Mouse (Mus musculus) left cerebral cortex, postnatal 4 days (tissue): ENCODE measurements around the gene Slc2a4. TPM values are rescaled to one million over a fixed set of nuclear protein-coding genes. Genes with fewer than 3 reads are reported as not detected.

ENCODE experiments used
- DNase-seq: peaks from one replicate; pipeline ENCODE4 v3.0.0-alpha.2; 2022
- intact Hi-C: fragments of 180-260 bp; cut with DNase I; formaldehyde crosslinking; loops from one replicate; pipeline ENCODE4 v1.15.1; 2025
- total RNA-seq, 2 experiments: library from RNA; stranded (reverse); gene quantifications; 2 replicates each; pipeline ENCODE4 v1.2.3; 2021

Gene Slc2a4
- total RNA-seq = 1 to 10 TPM; 1.7 to 3.2 TPM

DNA sequence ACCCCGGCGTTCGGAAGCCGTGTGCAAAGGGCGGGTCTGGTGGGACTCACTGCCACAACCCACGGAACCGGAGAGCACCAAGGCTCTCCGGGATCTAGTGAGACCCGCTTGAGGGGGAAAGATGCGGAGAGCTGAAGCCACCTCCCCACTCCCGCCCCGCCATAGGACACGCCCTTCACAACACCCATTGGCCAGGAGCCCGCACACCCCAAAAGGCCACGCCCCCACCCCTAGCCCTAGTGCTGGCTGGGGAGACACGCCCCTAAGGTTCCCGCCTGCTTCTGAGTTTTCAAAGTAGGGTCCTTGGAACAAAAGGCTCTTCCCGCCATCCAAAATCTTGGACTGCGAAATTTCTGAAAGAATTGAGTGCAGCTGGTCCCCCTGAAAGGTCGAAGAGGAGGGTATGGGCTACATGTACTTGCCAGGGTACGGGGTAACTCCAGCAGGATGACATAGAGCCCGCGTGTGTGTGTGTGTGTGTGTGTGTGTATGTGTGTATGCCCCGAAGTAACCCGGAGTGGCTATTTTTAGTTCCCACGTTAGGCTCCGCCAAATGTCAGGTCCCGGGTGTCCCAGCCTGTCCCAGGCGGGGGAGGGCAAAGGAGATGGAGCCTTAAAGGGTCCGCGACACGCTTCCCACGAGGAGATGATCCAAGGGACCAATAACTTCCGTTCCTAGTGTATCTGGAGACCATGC, at the start of gene Slc2a4:
Gene Slc2a4 (minus strand): TSS at position 123 of the 697 bp plus-strand sequence.
- intact Hi-C loops = no loop called here
- DNase-seq = peak; percentile 97

DNA sequence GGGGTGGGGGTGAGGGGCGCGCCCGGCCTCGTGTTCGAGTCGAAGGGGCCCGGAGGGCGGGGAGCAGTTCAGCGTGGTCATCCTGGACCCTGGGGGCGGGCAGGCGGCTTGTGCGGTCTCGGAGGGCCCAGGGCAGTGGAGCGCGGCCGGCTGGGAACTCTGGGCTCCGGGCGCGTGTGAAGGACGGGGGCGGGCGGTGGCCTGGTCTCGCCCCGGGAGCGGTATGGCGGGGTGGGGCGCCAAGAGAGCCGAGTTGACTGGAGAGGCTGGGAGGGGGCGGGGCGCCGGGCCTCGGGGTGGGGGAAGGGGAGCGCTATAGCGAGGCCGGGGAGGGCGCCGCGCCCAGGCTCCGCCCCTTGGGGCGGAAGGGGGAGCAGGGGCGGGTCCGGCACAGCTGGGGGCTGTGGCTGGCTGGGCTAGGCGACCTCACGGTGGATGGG, 49.1 kb upstream of the Slc2a4 start:
- intact Hi-C loops = no loop called here

DNA sequence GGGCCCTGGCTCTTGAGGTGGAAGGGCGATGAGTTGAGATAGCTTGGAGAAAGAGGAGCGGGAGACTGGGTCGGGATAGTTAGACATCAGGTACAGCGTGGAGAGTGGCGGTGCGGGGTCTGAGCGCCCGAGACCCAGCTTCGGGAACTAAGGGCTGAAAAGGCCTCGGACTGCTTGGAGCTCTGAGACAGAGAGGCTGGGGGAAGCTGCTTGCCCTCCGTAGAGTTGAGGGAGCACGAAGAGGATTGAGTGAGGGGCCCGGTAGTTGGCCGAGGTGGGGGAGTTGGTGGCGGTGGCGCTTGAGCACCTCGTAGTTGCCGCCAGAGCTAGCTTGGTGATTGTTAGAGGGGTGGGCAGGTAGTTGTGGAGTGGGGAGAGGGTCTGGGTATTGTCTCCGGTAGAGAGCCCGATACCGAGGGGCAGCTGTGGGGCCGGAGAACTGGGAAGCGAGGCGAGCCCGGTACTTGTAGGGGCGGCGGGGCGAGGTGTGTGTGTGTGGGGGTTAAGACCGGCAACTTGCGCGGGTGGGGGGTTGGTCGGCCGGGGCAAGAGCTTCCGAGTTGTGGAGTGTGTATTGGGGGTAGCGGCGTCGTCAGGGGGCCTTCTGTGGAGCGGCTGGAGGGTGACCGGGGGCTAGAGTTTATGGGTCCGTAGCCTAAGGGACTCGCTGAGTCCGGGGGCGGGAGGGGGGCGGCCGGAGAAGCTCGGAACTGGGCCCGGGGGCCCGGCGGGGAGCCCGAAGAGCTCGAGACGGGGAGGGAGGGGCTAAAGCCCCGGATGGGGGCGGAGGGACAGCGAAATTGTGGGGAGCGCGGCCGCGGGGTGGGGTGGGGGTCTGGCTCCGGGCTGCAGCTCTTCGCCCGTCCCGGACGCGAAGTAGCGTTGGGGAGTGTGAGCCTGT, 48.4 kb upstream of the Slc2a4 start:
- intact Hi-C loops = no loop called here
- peak; percentile 78 for DNase-seq

More for the DNA sequence above, 49.1 kb upstream of the Slc2a4 start:
- DNase-seq = peak; percentile 87

- peak; percentile 98 for DNase-seq
- intact Hi-C loops = no loop called here
Measured at GRCm38 (mm10) chr11:69995391-69995960, 47.5 kb upstream of the Slc2a4 start, which contains the start of gene Phf23. Phf23 (plus strand) TSS chr11:69995777.

DNA sequence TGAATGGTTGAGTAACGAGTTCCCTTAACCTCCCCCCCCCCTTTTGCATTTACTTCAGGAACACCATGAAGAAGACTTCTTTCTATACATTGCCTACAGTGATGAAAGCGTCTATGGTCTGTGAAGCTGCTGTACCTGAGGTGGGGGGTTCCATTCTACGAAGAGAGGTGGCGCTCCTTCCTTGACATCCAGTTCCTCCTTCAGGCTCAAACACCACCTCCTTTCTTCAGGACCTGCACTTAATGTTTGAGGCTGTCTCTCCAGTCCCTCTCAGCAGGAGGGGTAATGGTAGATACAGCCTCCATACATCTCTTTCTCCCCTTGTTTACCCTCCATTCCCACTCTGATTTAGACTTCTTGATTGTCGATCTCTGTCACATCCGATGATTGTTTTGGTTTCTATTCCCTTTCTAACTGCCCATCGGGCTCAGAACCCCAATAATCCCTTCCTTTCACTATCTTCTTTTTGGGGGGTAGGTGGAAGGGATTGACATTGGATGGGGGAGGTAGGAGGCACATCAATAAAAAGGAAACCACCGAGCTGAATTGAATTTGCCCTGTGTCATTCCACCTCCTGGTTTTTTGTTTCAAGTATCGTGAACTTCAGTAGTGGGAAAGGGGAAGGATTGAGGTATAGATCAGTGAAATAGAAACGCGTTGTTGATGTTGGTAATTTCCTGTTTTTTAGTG, 46.6 kb upstream of the Slc2a4 start:
- intact Hi-C loops = no loop called here

DNA sequence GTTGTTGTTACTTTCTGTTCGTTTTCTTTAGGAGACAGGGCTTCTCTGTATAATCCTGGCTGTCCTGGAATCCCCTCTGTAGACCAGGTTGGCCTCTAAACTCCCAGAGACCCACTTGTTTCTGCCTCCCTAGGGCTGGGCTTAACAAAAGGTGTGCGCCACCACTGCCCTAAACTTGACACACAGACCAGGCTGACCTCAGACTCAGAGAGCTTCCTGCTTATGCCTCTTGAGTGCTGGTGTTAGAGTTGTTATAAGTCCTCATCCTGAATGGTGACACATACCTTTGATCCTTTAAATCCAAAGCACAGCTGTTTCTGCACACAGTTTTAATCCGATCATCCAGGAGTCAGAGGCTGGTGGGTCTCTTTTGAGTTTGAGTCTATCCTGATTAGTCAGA, 44.9 kb upstream of the Slc2a4 start:
- DNase-seq = no peak
- intact Hi-C loops = no loop called here

More for the DNA sequence above, 46.6 kb upstream of the Slc2a4 start:
- no peak for DNase-seq

DNA sequence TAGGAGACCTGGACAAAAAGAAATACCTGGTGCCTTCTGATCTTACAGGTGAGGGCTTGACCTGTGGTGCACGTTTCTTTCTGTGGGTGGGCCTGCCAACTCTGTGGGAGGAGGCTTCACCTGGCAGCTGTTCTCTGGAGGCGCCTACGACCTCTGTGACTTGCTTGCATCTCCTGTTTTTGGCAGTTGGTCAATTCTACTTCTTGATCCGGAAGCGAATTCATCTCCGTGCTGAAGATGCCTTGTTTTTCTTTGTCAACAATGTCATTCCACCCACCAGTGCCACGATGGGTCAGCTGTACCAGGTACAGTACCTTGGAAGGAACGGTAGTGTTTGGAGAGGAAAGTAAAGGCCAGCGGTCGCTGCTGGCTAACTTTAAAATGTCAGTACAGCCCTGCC, 44.4 kb upstream of the Slc2a4 start:
- intact Hi-C loops = no loop called here
- DNase-seq = no peak

- intact Hi-C loops = no loop called here
- no peak for DNase-seq
Measured at GRCm38 (mm10) chr11:69991711-69992110, 43.7 kb upstream of the Slc2a4 start.

DNA sequence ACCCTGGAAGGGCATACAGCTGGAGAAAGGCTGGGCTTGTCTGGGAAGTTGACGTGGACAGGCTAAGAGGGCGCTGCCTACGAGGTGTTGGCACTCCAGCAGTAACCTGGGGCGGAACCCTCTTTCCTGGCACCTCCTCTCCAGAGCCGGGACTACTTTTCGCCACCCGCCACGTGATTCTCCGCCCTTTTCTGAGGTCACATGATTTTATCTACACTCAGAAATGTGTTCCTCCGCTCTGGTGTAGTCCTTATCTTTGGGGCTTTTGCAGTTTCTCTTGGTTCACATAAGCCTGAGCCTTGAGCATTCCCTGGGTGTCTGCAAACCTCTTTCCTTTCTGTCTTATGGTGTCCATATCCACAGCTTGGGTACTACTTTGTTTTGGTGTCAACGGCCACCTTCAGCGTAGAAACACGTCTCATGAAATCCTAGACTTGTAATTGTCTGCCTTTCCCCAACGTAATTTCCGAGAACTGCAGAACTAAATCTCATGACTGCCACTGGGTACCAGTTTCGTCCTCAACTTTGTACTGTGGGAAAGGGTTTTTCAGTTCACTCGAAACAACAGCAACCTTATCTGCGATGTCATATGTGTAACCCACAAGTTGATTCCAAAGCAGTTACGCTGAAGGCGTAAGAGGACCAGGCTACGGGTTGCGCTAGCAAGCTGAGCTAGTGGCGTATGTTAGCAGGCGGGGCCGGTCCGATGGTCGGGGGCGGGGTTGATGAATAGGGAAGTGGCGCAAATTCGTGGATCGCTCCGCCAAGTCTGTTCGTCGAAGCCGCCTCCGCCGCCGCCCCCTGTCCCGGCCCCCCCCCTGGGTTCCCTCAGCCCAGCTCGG, 43.1 kb upstream of the Slc2a4 start, which contains the start of gene Gabarap:
Gene Gabarap (plus strand): TSS at position 294 of the 842 bp plus-strand sequence.
- peak; percentile 97 for DNase-seq
- intact Hi-C loops = no loop called here

- intact Hi-C loops = loop anchor here (10.0 kb wide), 1 partner anchor 55 kb away; the partner anchor contains the start of gene Ybx2
- no peak for DNase-seq
Measured at GRCm38 (mm10) chr11:69989949-69990348, 42.0 kb upstream of the Slc2a4 start.

DNA sequence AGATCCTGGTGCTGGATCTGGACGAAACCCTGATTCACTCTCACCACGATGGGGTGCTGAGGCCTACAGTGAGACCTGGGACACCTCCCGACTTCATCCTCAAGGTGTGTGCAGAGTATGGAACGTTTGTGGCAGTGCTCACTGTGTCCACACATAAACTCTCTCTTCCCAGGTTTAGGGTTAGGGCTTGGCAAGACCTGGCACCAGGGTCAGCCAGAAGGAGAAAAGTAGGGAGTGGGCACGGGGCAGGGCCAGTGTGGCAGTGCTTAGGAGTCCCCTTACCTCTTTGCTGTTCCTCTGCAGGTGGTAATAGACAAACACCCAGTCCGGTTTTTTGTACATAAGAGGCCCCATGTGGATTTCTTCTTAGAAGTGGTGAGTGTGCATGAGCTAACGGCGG, 36.4 kb upstream of the Slc2a4 start:
- intact Hi-C loops = loop anchor here (10.0 kb wide), 1 partner anchor 50 kb away; the partner anchor contains the start of gene Ybx2
- DNase-seq = no peak

- intact Hi-C loops = loop anchor here (10.0 kb wide), 1 partner anchor 49 kb away; the partner anchor contains the start of gene Ybx2
- DNase-seq = no peak
Measured at GRCm38 (mm10) chr11:69983377-69983776, 35.4 kb upstream of the Slc2a4 start.

- DNase-seq = no peak
- intact Hi-C loops = loop anchor here (10.0 kb wide), 1 partner anchor 48 kb away; the partner anchor contains the start of gene Ybx2
Measured at GRCm38 (mm10) chr11:69982877-69983276, 34.9 kb upstream of the Slc2a4 start.

DNA sequence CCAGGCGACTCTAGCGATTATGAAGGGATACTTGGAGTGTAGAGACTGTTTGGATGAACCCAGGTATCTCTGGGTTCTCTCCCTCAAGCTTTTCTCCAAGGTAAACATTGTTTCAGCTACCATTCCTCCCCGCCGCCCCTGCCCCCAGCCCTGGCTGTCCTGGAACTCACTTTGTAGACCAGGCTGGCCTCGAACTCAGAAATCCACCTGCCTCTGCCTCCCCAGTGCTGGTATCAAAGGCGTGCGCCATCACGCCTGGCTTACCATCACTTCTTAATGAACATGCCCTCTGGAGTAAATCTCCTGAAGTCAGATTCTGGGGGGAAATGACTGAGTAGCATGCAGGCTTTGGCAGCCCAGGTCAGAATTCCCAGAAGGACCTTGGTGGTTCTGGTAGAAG, 34.2 kb upstream of the Slc2a4 start, which contains the start of gene Elp5:
Gene Elp5 (minus strand): TSS at position 293 of the 400 bp plus-strand sequence.
- no peak for DNase-seq
- intact Hi-C loops = loop anchor here (10.0 kb wide), 1 partner anchor 47 kb away; the partner anchor contains the start of gene Ybx2

DNA sequence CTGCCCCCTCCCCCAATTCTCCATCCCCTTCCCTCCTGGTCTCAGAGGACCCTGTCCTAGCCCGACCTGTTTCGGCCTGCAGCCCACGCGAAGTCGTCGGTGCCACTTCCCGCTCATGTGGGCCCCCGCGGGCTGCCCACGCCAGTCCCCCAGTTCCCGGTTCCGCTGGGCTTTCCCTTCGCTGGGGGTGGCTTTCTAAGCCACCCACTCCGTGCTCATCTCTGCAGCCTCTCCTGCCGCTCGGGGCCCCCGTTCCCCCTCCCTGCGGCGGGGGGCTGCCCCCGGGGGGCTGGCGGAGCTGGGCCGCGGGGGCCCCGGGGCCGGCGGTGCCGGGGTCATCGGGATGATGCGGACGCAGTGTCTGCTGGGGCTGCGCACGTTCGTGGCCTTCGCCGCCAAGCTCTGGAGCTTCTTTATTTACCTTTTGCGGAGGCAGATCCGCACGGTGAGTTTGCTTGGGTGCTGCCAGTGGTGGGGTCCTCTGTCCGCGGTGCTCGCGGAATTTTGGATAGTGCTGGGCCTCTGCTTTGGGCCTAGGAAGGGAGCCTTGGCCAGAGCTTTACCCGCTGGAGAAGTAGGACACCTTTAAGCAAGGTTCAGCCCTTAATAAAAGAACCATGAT, 33.3 kb upstream of the Slc2a4 start, which contains the start of gene Ctdnep1:
Gene Ctdnep1 (plus strand): TSS at position 16 of the 622 bp plus-strand sequence.
- intact Hi-C loops = loop anchor here (10.0 kb wide), 1 partner anchor 46 kb away; the partner anchor contains the start of gene Ybx2
- DNase-seq = no peak

GRCm38 (mm10) chr11:69980196-69981140, 32.5 kb upstream of the Slc2a4 start:
- DNase-seq = peak; percentile 97
- intact Hi-C loops = loop anchor here (10.0 kb wide), 1 partner anchor 46 kb away; the partner anchor contains the start of gene Ybx2

- no peak for DNase-seq
- intact Hi-C loops = loop anchor here (10.0 kb wide), 1 partner anchor 45 kb away; the partner anchor contains the start of gene Ybx2
Measured at GRCm38 (mm10) chr11:69979827-69980195, 31.8 kb upstream of the Slc2a4 start.
